Mouse (Mus musculus): ENCODE measurements at regions not wholly inside any gene's neighbourhood (a gene's known extent, or its start where the extent isn't known, plus 50 kb on each side); places are given as distances from the start of the nearest gene placed in this dataset.

DNA sequence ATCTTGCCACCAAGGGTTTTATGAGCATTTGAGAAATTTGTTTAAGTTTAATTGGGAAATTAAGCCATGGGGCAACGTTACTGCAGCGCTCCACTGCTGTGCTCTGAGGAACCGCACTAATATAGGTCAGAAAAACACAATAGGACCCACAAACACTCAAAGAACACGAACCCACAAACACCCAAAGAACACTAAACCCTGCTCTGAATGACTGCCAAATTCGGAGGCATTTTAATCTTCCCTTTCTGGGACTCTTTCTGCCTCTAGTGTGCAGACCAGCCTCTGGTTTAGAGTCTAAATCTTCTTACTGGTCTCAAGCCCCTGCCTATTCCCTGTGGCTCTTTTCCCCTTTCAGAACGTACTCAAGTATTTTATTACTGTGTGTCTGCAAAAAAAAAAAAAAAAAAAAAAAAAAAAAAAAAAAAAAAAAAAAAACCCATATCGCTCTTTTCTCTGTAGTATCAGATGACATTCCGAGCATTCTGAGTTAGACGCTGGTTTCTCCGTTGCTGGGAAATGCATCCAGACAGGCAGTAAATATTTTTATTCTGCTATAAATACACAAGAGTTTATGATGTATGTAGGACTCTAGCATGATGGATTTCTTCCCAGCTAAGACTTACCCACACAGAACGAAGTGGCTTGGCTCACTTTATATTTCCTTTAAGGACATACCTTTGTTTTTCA, 186.7 kb upstream of the Ednrb start:
- TF ChIP-seq CTCF (IDR thresholded peaks at IDR 0.05; ENCODE audit: borderline replicate concordance, extremely low read depth, insufficient read depth, insufficient read length), result no peak
- no peak for TF ChIP-seq POLR2A (IDR thresholded peaks at IDR 0.05; ENCODE audit: borderline replicate concordance, extremely low read depth, insufficient read depth, insufficient read length, poor library complexity, severe bottlenecking)
